Mouse (Mus musculus): ENCODE measurements around the gene Il16.

Il16 gene

GRCm38 (mm10) chr7:83611886-83612285 lies 133.6 kb downstream of the Il16 start:
- DNase-seq (ENCODE audit: low spot score in 2 of 2): no peak

- no peak for DNase-seq (ENCODE audit: low spot score in 2 of 2)
Measured at GRCm38 (mm10) chr7:83609891-83610290, 135.6 kb downstream of the Il16 start.

GRCm38 (mm10) chr7:83606796-83607195 lies 138.7 kb downstream of the Il16 start:
- DNase-seq (ENCODE audit: low spot score in 2 of 2): no peak

GRCm38 (mm10) chr7:83604180-83604944 lies 141.2 kb downstream of the Il16 start:
- DNase-seq (ENCODE audit: low spot score in 2 of 2): no peak

GRCm38 (mm10) chr7:83599913-83600286 lies 145.6 kb downstream of the Il16 start:
- peak in 1 of 2 experiments; percentile 15 for DNase-seq (ENCODE audit: low spot score in 2 of 2)

GRCm38 (mm10) chr7:83598997-83599912 lies 146.3 kb downstream of the Il16 start:
- peak in 1 of 2 experiments; percentile 45 for DNase-seq (ENCODE audit: low spot score in 2 of 2)

- no peak for DNase-seq (ENCODE audit: low spot score in 2 of 2)
Measured at GRCm38 (mm10) chr7:83597063-83597462, 148.5 kb downstream of the Il16 start.

GRCm38 (mm10) chr7:83594056-83594455 lies 151.5 kb downstream of the Il16 start:
- DNase-seq (ENCODE audit: low spot score in 2 of 2): no peak
